Mouse (Mus musculus) limb, embryonic 15.5 days (tissue): Measurements from ENCODE around the gene Ovca2. TPM values are rescaled to one million over a fixed set of nuclear protein-coding genes. Genes with fewer than 3 reads are reported as not detected.

Experiments
- ATAC-seq: fragments of 200-750 bp; cut with Nextera tagmentation; 2 replicates; pipeline ENCODE4 v1.8.0; 2017; ENCODE audit warnings: low read depth, moderate TSS enrichment; ENCODE audit not compliant: insufficient number of reproducible peaks, low FRiP score, low TSS enrichment
- H3K27ac ChIP-seq: fragments of 300-500 bp; sonication (generic); 2 replicates; pipeline ENCODE4 v1.5.1; 2015; ENCODE audit warnings: moderate library complexity, mild to moderate bottlenecking, inconsistent platforms
- H3K27me3 ChIP-seq: fragments of 300-500 bp; sonication (generic); 2 replicates; pipeline ENCODE4 v1.6.1; 2015; ENCODE audit warnings: inconsistent platforms
- H3K36me3 ChIP-seq: fragments of 300-500 bp; sonication (generic); 2 replicates; pipeline ENCODE4 v1.6.1; 2015; ENCODE audit warnings: inconsistent platforms
- H3K4me1 ChIP-seq: fragments of 300-500 bp; sonication (generic); 2 replicates; pipeline ENCODE4 v1.6.1; 2015; ENCODE audit warnings: inconsistent platforms
- H3K4me2 ChIP-seq: fragments of 300-500 bp; sonication (generic); 2 replicates; pipeline ENCODE4 v1.6.1; 2015; ENCODE audit warnings: mild to moderate bottlenecking, inconsistent platforms
- H3K4me3 ChIP-seq: fragments of 300-500 bp; sonication (generic); 2 replicates; pipeline ENCODE4 v1.5.1; 2015; ENCODE audit warnings: mild to moderate bottlenecking, inconsistent platforms
- H3K9ac ChIP-seq: fragments of 300-500 bp; sonication (generic); 2 replicates; pipeline ENCODE4 v1.6.1; 2015; ENCODE audit warnings: inconsistent platforms
- H3K9me3 ChIP-seq: fragments of 300-500 bp; sonication (generic); 2 replicates; pipeline ENCODE4 v1.6.1; 2016; ENCODE audit warnings: inconsistent platforms
- WGBS: fragments of 180-500 bp; shearing (Covaris S2); methylation state at CpG from one replicate; pipeline ENCODE4 v1.1.7; 2015; 5-methylcytosine and 5-hydroxymethylcytosine counted together
- polyA plus RNA-seq: library from polyadenylated mRNA; unstranded; fragments of >200 nt; fragmentation: Nextera tagmentation; extraction: Ambion mirVana; gene quantifications from 2 replicates; pipeline ENCODE4 v1.2.1, GENCODE M21; 2015

Ovca2 gene
- polyA plus RNA-seq, 1 experiment from 2014 or later = 23.3 TPM

DNA sequence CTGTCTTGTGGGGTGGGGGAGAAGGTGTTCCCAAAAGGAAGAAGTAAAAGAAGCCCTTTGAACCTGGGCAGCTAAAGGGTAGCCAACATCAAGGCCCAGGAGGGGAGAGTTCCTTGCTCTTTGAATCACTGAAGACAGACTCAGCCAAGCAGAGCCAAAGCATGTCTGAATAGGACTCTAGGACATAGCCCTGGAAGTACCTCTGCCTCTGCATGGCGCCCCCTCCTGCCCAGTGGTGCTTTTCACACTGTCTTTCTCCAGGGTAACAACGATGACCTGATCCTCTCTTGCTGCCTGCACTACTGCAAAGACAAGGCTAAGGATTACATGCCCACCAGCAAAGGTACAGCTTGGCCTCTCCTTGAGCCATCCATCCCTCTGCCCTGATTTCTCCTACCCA is 19.1 kb downstream of the Ovca2 start:
- H3K4me2 ChIP-seq = no peak overlapping the region
- H3K27ac ChIP-seq = peak overlapping the region; percentile 14; the same call in 1 of the 2 replicates
- no peak for ATAC-seq
- H3K9me3 ChIP-seq = no peaks in the 10 kb centered on the region
- 76% methylated on average over 2 of the region's 2 CpGs for WGBS
- H3K27me3 ChIP-seq = peaks cover 10% of the 10 kb centered on the region; the same call in 1 of the 2 replicates
- H3K9ac ChIP-seq = no peak overlapping the region
- H3K36me3 ChIP-seq = peaks cover 55% of the 10 kb centered on the region
- peaks cover 55% of the 10 kb centered on the region for H3K4me1 ChIP-seq
- H3K4me3 ChIP-seq = no peak overlapping the region

DNA sequence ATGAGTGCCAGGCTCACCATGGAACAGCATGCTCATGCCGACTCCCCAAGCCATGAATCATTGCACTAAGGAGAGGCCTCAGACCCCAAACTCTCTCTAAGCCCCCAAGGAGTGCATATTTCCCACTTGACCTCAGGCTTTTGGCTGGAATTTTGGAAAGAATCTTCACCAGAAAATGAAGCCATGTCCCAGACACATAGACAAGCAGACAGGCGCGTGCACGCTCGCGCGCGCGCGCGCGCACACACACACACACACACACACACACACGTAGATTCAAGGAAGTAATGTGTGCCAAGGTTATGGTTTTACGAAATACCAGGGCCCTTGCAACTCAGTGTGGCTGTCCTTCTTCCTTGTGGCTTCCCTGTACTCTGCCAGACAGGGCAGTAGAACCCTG is 20.2 kb downstream of the Ovca2 start:
- peaks cover 50% of the 10 kb centered on the region for H3K4me1 ChIP-seq
- peaks cover 5% of the 10 kb centered on the region; the same call in 1 of the 2 replicates for H3K27me3 ChIP-seq
- H3K4me3 ChIP-seq = no peak overlapping the region
- H3K9ac ChIP-seq = no peak overlapping the region
- WGBS = 86% methylated on average over 14 of the region's 14 CpGs
- H3K4me2 ChIP-seq = no peak overlapping the region
- no peak for ATAC-seq
- peak overlapping the region; percentile 59; the same call in 1 of the 2 replicates for H3K27ac ChIP-seq
- no peaks in the 10 kb centered on the region for H3K9me3 ChIP-seq
- peaks cover 45% of the 10 kb centered on the region for H3K36me3 ChIP-seq

DNA sequence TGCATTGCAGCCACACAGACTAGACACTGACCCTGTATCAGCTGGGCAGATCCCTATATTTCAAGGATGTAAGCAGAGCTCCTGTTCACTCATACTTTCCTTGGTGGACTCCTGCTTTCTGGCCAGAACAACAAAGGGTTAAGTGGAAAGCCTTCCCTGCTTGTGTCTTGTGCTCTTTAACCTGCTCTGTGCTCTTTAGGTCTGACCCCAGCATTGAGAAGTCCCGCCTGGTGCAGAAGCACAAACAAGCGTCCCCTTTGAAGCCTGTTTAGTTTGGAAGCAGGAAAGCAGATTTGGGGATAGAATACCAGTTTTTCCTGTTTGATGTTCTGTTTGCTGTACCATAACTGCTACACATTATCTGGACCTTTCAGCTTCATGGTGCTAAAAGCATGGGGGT is 20.7 kb downstream of the Ovca2 start:
- 32% methylated on average over 2 of the region's 2 CpGs for WGBS
- Histone ChIP-seq H3K9me3 (no peaks in the 10 kb centered on the region), H3K27ac (0 out of 2 replicates have a peak overlapping the region, but pooled peaks have one; percentile 33), H3K4me3 (no peak overlapping the region), H3K36me3 (peaks cover 41% of the 10 kb centered on the region), H3K27me3 (0 out of 2 replicates have a peak, but pooled peaks cover under 1% of the 10 kb centered on the region), H3K9ac (no peak overlapping the region), H3K4me1 (peaks cover 48% of the 10 kb centered on the region), H3K4me2 (no peak overlapping the region)
- ATAC-seq = no peak

GRCm38 (mm10) chr11:75157037-75157436 is 21.6 kb downstream of the Ovca2 start:
- WGBS = 25% methylated on average over 4 of the region's 4 CpGs
- Histone ChIP-seq H3K4me1 (peaks cover 42% of the 10 kb centered on the region), H3K9me3 (no peaks in the 10 kb centered on the region), H3K4me2 (no peak overlapping the region), H3K4me3 (no peak overlapping the region), H3K9ac (no peak overlapping the region), H3K27me3 (no peaks in the 10 kb centered on the region), H3K36me3 (peaks cover 32% of the 10 kb centered on the region), H3K27ac (peak overlapping the region; percentile 33; the same call in 1 of the 2 replicates)
- ATAC-seq = no peak

GRCm38 (mm10) chr11:75156416-75156815 is 22.2 kb downstream of the Ovca2 start:
- Histone ChIP-seq H3K4me1 (peaks cover 37% of the 10 kb centered on the region), H3K9ac (no peak overlapping the region), H3K27ac (peak overlapping the region; percentile 50; the same call in 1 of the 2 replicates), H3K9me3 (no peaks in the 10 kb centered on the region), H3K27me3 (no peaks in the 10 kb centered on the region), H3K4me2 (no peak overlapping the region), H3K36me3 (peaks cover 28% of the 10 kb centered on the region), H3K4me3 (no peak overlapping the region)
- no peak for ATAC-seq
- WGBS = 36% methylated on average over 5 of the region's 5 CpGs

GRCm38 (mm10) chr11:75155985-75156384 is 22.6 kb downstream of the Ovca2 start:
- Histone ChIP-seq H3K9ac (no peak overlapping the region), H3K4me1 (peaks cover 34% of the 10 kb centered on the region), H3K36me3 (peaks cover 25% of the 10 kb centered on the region), H3K4me3 (no peak overlapping the region), H3K27ac (peak overlapping the region; percentile 50), H3K4me2 (no peak overlapping the region), H3K27me3 (no peaks in the 10 kb centered on the region), H3K9me3 (no peaks in the 10 kb centered on the region)
- WGBS = 41% methylated on average over 6 of the region's 6 CpGs
- no peak for ATAC-seq

DNA sequence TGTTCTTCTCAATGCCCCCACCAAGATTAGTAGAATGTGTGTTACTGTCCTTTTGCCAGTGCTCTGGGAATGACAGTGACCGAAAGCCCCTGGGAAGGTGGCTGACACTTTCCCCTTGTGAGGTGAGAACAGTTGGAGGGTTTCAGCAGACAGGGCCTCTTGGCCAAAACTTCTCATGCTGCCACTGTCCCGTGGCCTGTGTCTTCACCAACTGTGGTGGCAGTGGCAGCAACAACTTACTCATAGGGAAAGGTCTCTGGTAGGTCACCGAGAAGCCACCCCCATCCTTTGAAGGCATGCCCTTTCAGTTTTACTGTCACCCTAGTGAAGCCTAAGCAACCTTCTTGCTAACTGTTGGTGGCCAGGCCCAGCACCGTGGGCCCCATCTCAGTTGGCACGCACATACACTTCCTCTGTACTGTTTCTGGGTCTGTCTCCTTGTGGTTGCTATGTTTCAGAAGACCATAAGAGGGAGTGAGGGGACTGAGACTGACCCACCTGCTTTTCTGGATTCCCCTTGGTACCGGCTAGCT is 24.5 kb downstream of the Ovca2 start:
- ATAC-seq = no peak
- Histone ChIP-seq H3K27ac (no peak overlapping the region), H3K4me1 (peaks cover 31% of the 10 kb centered on the region), H3K4me2 (no peak overlapping the region), H3K4me3 (no peak overlapping the region), H3K9me3 (no peaks in the 10 kb centered on the region), H3K27me3 (no peaks in the 10 kb centered on the region), H3K9ac (no peak overlapping the region), H3K36me3 (peaks cover 22% of the 10 kb centered on the region)
- 60% methylated on average over 6 of the region's 6 CpGs for WGBS

- Histone ChIP-seq H3K4me3 (no peak overlapping the region), H3K4me2 (no peak overlapping the region), H3K27ac (no peak overlapping the region), H3K4me1 (peaks cover 37% of the 10 kb centered on the region), H3K9ac (no peak overlapping the region), H3K36me3 (peaks cover 21% of the 10 kb centered on the region), H3K27me3 (no peaks in the 10 kb centered on the region), H3K9me3 (no peaks in the 10 kb centered on the region)
- ATAC-seq = no peak
- WGBS = 72% methylated on average over 18 of the region's 18 CpGs
Measured at GRCm38 (mm10) chr11:75152603-75153557, 25.8 kb downstream of the Ovca2 start.

GRCm38 (mm10) chr11:75150346-75150745 is 28.3 kb downstream of the Ovca2 start:
- Histone ChIP-seq H3K9me3 (no peaks in the 10 kb centered on the region), H3K4me1 (peaks cover 39% of the 10 kb centered on the region), H3K4me3 (no peak overlapping the region), H3K4me2 (no peak overlapping the region), H3K36me3 (peaks cover 21% of the 10 kb centered on the region), H3K27me3 (no peaks in the 10 kb centered on the region), H3K9ac (no peak overlapping the region), H3K27ac (no peak overlapping the region)
- ATAC-seq = no peak
- 74% methylated on average over 1 of the region's 1 CpGs for WGBS

DNA sequence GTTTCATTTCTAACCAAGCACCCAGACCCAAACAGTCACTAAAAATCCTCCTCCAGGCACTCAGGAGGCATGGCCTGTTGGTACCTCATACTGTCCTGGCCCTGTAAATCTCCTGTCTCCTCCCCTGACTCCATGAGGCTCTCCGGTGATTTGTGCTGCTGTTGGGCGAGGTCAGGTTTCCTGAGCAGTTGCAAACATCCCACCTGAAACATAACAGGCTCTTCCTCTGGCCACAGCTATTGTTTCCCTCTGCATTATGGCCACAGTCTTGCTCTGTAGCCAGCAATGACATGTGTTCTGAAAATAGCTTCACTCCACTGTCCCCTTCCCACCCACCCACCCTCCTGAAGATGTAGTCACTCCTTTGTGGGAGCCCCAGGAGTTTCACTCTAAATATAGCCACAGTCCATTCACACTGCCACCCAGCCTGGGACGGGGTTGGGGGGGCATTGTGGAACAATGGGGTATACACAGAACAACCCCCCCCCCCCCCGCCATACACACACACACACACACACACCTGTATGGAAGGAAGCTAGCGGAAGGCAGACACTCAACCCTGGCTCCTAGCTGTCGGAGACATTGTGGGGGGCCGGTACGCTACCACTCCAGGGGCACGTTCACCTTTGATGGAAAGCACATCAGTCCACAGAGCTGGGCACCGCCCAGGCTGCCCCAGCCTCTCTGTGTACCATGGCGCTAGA is 30.2 kb downstream of the Ovca2 start:
- peak overlapping the region; percentile 86 for H3K27ac ChIP-seq
- no peaks in the 10 kb centered on the region for H3K27me3 ChIP-seq
- H3K9me3 ChIP-seq = no peaks in the 10 kb centered on the region
- 77% methylated on average over 10 of the region's 11 CpGs for WGBS
- H3K9ac ChIP-seq = no peak overlapping the region
- no peak for ATAC-seq
- H3K4me1 ChIP-seq = peaks cover 37% of the 10 kb centered on the region
- no peak overlapping the region for H3K4me2 ChIP-seq
- no peak overlapping the region for H3K4me3 ChIP-seq
- peaks cover 35% of the 10 kb centered on the region for H3K36me3 ChIP-seq

GRCm38 (mm10) chr11:75147846-75148168 is 30.8 kb downstream of the Ovca2 start:
- Histone ChIP-seq H3K9me3 (no peaks in the 10 kb centered on the region), H3K27ac (peak overlapping the region; percentile 86), H3K4me2 (peak overlapping the region; percentile 10; the same call in 1 of the 2 replicates), H3K4me3 (no peak overlapping the region), H3K9ac (no peak overlapping the region), H3K4me1 (peaks cover 34% of the 10 kb centered on the region), H3K27me3 (no peaks in the 10 kb centered on the region), H3K36me3 (peaks cover 33% of the 10 kb centered on the region)
- ATAC-seq = peak; percentile 83
- 9% methylated on average over 3 of the region's 3 CpGs for WGBS
